Mouse (Mus musculus): Measurements from ENCODE around the gene Hc. TPM values are rescaled to one million over a fixed set of nuclear protein-coding genes. Genes with fewer than 3 reads are reported as not detected.

The Hc gene
- not detected in 2 replicates for polyA plus RNA-seq (2012)

DNA sequence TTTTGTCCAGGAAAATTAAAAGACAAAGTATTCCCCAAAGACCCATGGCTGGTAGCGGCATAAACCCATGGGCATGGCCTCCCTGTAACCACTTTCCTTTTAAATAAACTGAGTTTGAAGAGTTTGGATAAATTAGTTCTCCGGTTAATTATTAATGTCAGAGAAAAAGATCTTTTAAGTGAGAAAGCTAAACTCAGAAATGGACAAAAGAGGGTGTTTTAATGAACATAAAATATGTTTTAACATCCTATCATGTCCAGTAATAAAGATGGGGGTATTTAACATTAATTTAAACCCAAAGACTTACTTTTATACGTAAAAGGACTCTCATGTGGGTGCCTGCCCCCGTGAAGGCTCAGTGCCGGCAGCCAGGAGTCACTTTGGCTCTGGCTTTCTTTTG lies at the start of gene Hc:
Gene Hc (minus strand): TSS at position 101 of the 400 bp plus-strand sequence.

DNA sequence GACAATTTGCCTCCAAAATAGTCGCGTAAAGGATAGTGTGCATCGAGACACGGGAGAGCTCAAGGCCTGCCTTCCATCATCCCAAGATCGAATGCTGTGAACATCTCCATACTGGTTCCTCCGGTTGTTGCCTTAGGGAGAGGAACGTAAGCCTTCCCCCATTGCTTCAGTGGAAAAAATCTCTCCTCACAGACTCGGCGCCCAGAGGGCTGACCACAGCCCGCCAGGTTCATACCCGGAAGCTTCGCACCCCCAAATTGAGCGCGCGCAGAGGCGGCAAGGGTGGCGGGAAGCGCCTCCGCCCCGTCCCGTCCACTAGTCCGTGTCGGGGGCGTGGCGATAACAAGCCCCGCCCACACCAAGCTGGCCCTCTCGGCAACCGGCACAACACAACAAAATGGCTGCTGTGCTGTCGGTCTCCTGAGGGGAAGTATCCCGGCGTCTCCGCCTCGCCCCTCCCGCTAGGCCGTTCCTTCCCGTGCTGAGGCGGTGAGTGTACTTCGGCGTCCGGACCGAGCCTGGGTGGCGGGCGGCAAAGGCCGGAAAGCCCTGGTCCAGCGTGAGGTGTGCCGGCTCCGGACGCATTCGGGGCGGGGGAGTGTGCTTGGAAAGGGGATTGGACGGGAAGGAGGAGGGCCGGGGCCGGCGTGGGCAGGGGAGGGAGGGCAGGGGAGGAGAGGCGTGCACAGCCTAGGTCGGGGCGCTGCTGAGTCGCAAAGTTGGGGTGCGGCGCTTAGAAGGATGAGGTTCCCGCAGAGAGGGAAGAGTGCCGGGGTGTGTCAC lies 48.1 kb upstream of the Hc start, which contains the start of gene Cntrl:
Gene Cntrl (plus strand): TSS at position 352 of the 783 bp plus-strand sequence.

DNA sequence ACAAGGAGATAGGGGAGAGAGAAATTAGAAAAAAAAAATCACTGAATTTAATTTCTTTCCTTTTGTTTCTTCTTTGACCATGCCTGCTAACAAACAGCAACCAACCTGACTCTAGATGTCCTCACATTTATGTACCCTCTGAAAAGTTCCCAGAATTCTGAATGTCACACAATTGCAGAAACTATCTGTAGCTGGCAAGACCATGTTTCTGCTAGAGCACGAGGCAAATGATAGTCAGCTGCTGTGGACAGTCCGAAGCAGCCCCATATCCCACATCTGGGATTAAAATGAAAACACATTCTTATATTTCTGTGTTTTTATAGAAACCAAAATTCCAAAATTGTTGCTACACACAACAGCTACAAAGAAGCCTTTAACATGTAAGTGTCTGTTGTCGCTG lies 40.2 kb upstream of the Hc start, which contains the start of gene AI182371:
Gene AI182371 (minus strand): TSS at position 101 of the 400 bp plus-strand sequence.

DNA sequence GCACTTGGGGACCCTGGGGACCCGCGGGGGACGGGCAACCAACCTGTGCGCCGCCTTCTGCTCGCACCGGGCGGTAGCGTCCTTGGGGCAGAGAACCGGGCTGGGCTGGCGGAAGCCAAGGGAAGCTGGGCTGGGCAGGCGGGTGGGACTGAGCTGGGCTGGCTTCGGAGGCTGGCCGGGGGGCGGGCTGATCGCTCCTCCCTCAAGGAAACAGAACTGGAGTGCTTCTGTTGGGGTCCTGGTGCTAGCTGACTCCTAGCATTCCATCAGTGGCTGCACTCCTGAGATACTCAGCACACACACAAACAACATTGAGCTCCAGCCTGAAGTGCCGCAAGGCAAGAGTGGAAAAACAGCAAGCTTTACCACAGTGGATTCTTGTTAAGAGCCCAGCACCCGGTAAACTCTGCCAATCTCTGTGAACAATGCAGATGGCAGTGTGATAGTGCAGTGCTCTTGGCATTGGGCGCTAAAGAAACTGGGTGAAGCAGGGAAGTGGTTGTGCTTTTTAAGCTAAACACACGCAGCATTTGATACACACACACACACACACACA lies 99.7 kb downstream of the Hc start, which contains the start of gene Traf1:
Gene Traf1 (minus strand): TSS at position 292 of the 556 bp plus-strand sequence.

Other genes starting within 250 kb of the Hc start
- 29.8 and 34.2 TPM in 2 replicates for gene Fbxw2, start 235.1 kb downstream of the Hc start, polyA plus RNA-seq (2012)
- not detected in 2 replicates for gene Gm34653, start 228.4 kb downstream of the Hc start, polyA plus RNA-seq (2012)
- gene Cutal, start 187.0 kb downstream of the Hc start, polyA plus RNA-seq (2012): 0.02 TPM in 1 of 2 replicates, not detected in the other
- gene Psmd5, start 186.5 kb downstream of the Hc start, polyA plus RNA-seq (2012): 5.7 and 5.9 TPM in 2 replicates
- 14.0 and 15.3 TPM in 2 replicates for gene Phf19, start 147.4 kb downstream of the Hc start, polyA plus RNA-seq (2012)
- gene Traf1, start 99.7 kb downstream of the Hc start, polyA plus RNA-seq (2012): 1.8 and 2.4 TPM in 2 replicates
- gene AI182371, start 40.1 kb upstream of the Hc start, polyA plus RNA-seq (2012): 0.06 TPM in 1 of 2 replicates, not detected in the other
- gene Cntrl, start 48.1 kb upstream of the Hc start, polyA plus RNA-seq (2012): 16.9 and 31.9 TPM in 2 replicates
- gene Rab14, start 139.7 kb upstream of the Hc start, polyA plus RNA-seq (2012): 1,015 and 1,104 TPM in 2 replicates
- 39.2 and 42.5 TPM in 2 replicates for gene Gsn, start 194.9 kb upstream of the Hc start, polyA plus RNA-seq (2012)